Mouse (Mus musculus) ES-E14 (cell line): ENCODE results near the gene Shroom1. TPM values are rescaled to one million over a fixed set of nuclear protein-coding genes. Genes with fewer than 3 reads are reported as not detected.

ENCODE experiments used
- DNase-seq: peaks from one replicate; pipeline ENCODE4 v3.0.0-alpha.2; 2013; ENCODE audit warnings: low read depth, low spot score
- H3K27ac ChIP-seq: 2 replicates; pipeline ENCODE4 v1.5.1; 2012; ENCODE audit warnings: low read depth, mild to moderate bottlenecking, low read length, moderate library complexity, mixed read lengths; ENCODE audit not compliant: poor library complexity, insufficient read depth, severe bottlenecking
- H3K36me3 ChIP-seq: 2 replicates; pipeline ENCODE4 v1.6.1; 2012; ENCODE audit warnings: mild to moderate bottlenecking, low read length, moderate library complexity, mixed read lengths; ENCODE audit not compliant: control insufficient read depth, poor library complexity, insufficient read depth, severe bottlenecking
- H3K4me1 ChIP-seq, 2 experiments: fragments of 150-350 bp in 1 of 2; sonication (generic) in 1 of 2; 2 replicates each; pipeline ENCODE4 v1.6.1; 2012; ENCODE audit warnings: low read length in 2 of 2, mild to moderate bottlenecking in 1 of 2, mixed read lengths in 1 of 2; ENCODE audit not compliant: control insufficient read depth in 2 of 2, insufficient read depth in 2 of 2, poor library complexity in 1 of 2
- H3K4me3 ChIP-seq, 2 experiments: fragments of 150-350 bp in 1 of 2; sonication (generic) in 1 of 2; 2 replicates each; pipeline ENCODE4 v1.5.1; 2012; ENCODE audit warnings: low read length in 2 of 2, low read depth in 1 of 2, mild to moderate bottlenecking in 1 of 2, mixed read lengths in 1 of 2; ENCODE audit not compliant: insufficient read depth in 1 of 2, poor library complexity in 1 of 2, severe bottlenecking in 1 of 2
- H3K9ac ChIP-seq: 2 replicates; pipeline ENCODE4 v1.6.1; 2012; ENCODE audit warnings: low read depth, mild to moderate bottlenecking, low read length, mixed read lengths; ENCODE audit not compliant: poor library complexity, insufficient read depth, severe bottlenecking
- H3K9me3 ChIP-seq: fragments of 150-350 bp; sonication (generic); 2 replicates; pipeline ENCODE4 v1.6.1; 2012; ENCODE audit warnings: low read depth, mild to moderate bottlenecking, low read length; ENCODE audit not compliant: control insufficient read depth, insufficient read depth
- CHD2 ChIP-seq: IDR thresholded peaks from 2 replicates; pipeline ENCODE4 v1.6.1; 2014; ENCODE audit warnings: mild to moderate bottlenecking, low read depth, low read length, inconsistent platforms
- HCFC1 ChIP-seq: IDR thresholded peaks from 2 replicates; pipeline ENCODE4 v1.6.1; 2012; ENCODE audit warnings: low read length, inconsistent platforms, borderline replicate concordance; ENCODE audit not compliant: insufficient read depth
- MAFK ChIP-seq: IDR thresholded peaks from 2 replicates; pipeline ENCODE4 v1.6.1; 2014; ENCODE audit warnings: mild to moderate bottlenecking, low read depth, low read length, inconsistent platforms; ENCODE audit not compliant: insufficient read depth
- ZC3H11A ChIP-seq: IDR thresholded peaks from 2 replicates; pipeline ENCODE4 v1.6.1; 2012; ENCODE audit warnings: low read depth, mild to moderate bottlenecking, inconsistent platforms, low read length, borderline replicate concordance
- ZNF384 ChIP-seq: IDR thresholded peaks from 2 replicates; pipeline ENCODE4 v1.6.1; 2012; ENCODE audit warnings: low read depth, low read length, inconsistent platforms
- in situ Hi-C, 2 experiments: fragments of 600-800 bp; cut with MboI; formaldehyde crosslinking; loops; one replicate each; pipeline ENCODE4 v1.15.1; 2025; ENCODE audit warnings: low sequenced_read_pairs in 2 of 2, inconsistent platforms in 1 of 2; ENCODE audit not compliant: unreplicated experiment in 2 of 2
- total RNA-seq: library from RNA; depleted of rRNA; stranded (reverse); fragments of 300-350 nt; gene quantifications from 2 replicates; pipeline ENCODE4 v1.2.3, GENCODE M21; 2012

Gene Shroom1
- total RNA-seq, 1 experiment, result 1.7 TPM

- TF ChIP-seq CHD2 (no peak), ZNF384 (no peak), ZC3H11A (no peak)
- Histone ChIP-seq H3K4me1 (peaks cover 0 to 13% of the 10 kb centered on the region in 2 experiments; a peak in 3 of 4 replicates), H3K4me3 (no peak overlapping the region), H3K9ac (no peak overlapping the region), H3K27ac (no peak overlapping the region), H3K9me3 (no peaks in the 10 kb centered on the region), H3K36me3 (no peaks in the 10 kb centered on the region)
- in situ Hi-C loops, result no loop called here
- DNase-seq, result no peak
These were observed 20.7 kb upstream of the Shroom1 start for GRCm38 (mm10) chr11:53436338-53436737.

DNA sequence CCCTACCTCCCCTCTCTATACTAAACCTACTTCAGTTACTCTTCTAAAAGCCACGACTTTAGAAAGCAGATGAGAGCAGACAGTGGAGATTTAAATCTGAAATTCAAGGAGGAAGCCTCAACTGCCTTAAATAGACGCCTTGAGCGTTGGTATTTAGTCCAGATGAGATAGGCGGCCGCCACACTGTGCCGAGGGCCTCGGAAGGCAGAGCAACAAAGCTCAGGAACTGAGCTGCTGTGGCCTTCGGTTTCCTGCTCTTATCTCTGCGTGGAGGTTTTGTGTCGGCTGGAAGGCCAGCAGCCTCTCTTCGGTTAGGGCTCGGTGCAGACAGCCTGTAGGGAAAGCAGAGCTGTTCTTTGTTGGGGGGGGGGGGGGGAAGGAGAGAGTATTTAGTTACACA lies 15.1 kb upstream of the Shroom1 start:
- in situ Hi-C loops, result no loop called here
- no peaks in the 10 kb centered on the region for H3K36me3 ChIP-seq
- no peak for TF ChIP-seq HCFC1
- TF ChIP-seq ZNF384, result no peak
- no peak for TF ChIP-seq ZC3H11A
- no peak overlapping the region for H3K27ac ChIP-seq
- no peaks in the 10 kb centered on the region for H3K9me3 ChIP-seq
- H3K4me3 ChIP-seq, result no peak overlapping the region
- no peak for DNase-seq
- H3K9ac ChIP-seq, result no peak overlapping the region; the same call in 1 of the 2 replicates
- peaks cover 0 to 6% of the 10 kb centered on the region in 2 experiments; a peak in 1 of 4 replicates for H3K4me1 ChIP-seq

GRCm38 (mm10) chr11:53443861-53444260 lies 13.1 kb upstream of the Shroom1 start:
- Histone ChIP-seq H3K27ac (no peak overlapping the region), H3K9me3 (no peaks in the 10 kb centered on the region), H3K4me1 (peaks cover 0 to 6% of the 10 kb centered on the region in 2 experiments; a peak in 1 of 4 replicates), H3K4me3 (no peak overlapping the region), H3K9ac (no peak overlapping the region), H3K36me3 (no peaks in the 10 kb centered on the region)
- in situ Hi-C loops, result no loop called here
- no peak for DNase-seq
- no peak for TF ChIP-seq MAFK
- TF ChIP-seq HCFC1, result no peak
- TF ChIP-seq ZC3H11A, result 0 out of 2 replicates have a peak, but pooled peaks have one; percentile 31
- TF ChIP-seq CHD2, result no peak
- TF ChIP-seq ZNF384, result no peak

GRCm38 (mm10) chr11:53445562-53445961 lies 11.4 kb upstream of the Shroom1 start:
- H3K4me1 ChIP-seq, result peaks cover 0 to 6% of the 10 kb centered on the region in 2 experiments; a peak in 1 of 4 replicates
- TF ChIP-seq ZC3H11A (no peak), HCFC1 (no peak), CHD2 (no peak)
- no peak overlapping the region for H3K9ac ChIP-seq
- no peak overlapping the region for H3K27ac ChIP-seq
- H3K9me3 ChIP-seq, result no peaks in the 10 kb centered on the region
- no peak for DNase-seq
- H3K36me3 ChIP-seq, result no peaks in the 10 kb centered on the region
- no peak overlapping the region for H3K4me3 ChIP-seq
- in situ Hi-C loops, result no loop called here

DNA sequence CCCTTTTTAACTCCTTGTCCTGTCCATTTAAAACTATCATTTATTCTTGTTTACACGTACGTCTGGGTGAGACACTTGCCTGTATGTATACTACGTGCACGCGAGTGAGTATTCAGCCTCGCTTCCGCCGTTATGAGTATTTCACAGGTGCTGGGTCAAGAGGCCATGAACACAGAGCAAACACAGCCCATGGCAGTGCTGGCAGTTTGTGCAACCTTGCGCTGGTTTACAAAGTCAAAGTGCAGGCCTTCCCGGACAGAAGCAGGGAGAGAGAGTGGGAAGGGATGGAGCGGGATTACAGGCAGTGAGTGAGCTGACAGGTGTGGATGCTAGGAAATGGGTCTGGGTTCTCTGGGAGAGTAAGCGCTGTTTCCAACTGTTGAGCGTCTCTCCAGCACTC lies 10.8 kb upstream of the Shroom1 start:
- in situ Hi-C loops, result no loop called here
- H3K9ac ChIP-seq, result no peak overlapping the region
- H3K4me1 ChIP-seq, result peaks cover 0 to 6% of the 10 kb centered on the region in 2 experiments; a peak in 1 of 4 replicates
- no peak overlapping the region for H3K4me3 ChIP-seq
- TF ChIP-seq ZNF384 (no peak), CHD2 (no peak), HCFC1 (no peak), MAFK (no peak), ZC3H11A (no peak)
- DNase-seq, result no peak
- no peak overlapping the region for H3K27ac ChIP-seq
- no peaks in the 10 kb centered on the region for H3K36me3 ChIP-seq
- H3K9me3 ChIP-seq, result no peaks in the 10 kb centered on the region
